ENCODE assay signal across 9 mouse cellular contexts in genomic region chr5:39437463-39438201, GRCm38 (mm10).
DNase-seq lines count a peak whose midpoint lies in the region; TF ChIP-seq lines count a peak whose summit lies in the region.
"Had no signal": no experiment of that assay in that cellular context is flagged by ENCODE, and none has a peak within 500 bp of the region (broad histone marks: within the 10 kb centered on the region; RNA-seq: fewer than 3 reads in every experiment).

No protein-coding gene starts in this region.

- TF ChIP-seq POLR2A in brain, embryonic 14.5 days (IDR thresholded peaks at IDR 0.05; ENCODE audit: borderline replicate concordance, extremely low read depth, insufficient read depth, insufficient read length, poor library complexity, severe bottlenecking), result no peak
- TF ChIP-seq POLR2A in lung, adult 2 months (IDR thresholded peaks at IDR 0.05; ENCODE audit: borderline replicate concordance, extremely low read depth, low read depth, low read length), result no peak

- TF ChIP-seq CTCF in brain, embryonic 14.5 days (IDR thresholded peaks at IDR 0.05; ENCODE audit: borderline replicate concordance, extremely low read depth, insufficient read depth, insufficient read length), result no peak
- TF ChIP-seq CTCF in lung, adult 2 months (IDR thresholded peaks at IDR 0.05; ENCODE audit: insufficient read depth, low read length), result no peak

- no peak overlapping the region for H3K4me3 ChIP-seq in lung, adult 2 months (replicated peaks; ENCODE audit: extremely low read depth, low read depth, low read length)
- H3K4me3 ChIP-seq: limb, embryonic 15.5 days had no signal

- H3K4me1 ChIP-seq in lung, adult 2 months (ENCODE audit: control insufficient read depth, insufficient read depth, low read length), result peaks cover 6% of the 10 kb centered on the region; the same call in 1 of the 2 replicates
- H3K4me1 ChIP-seq: limb, embryonic 15.5 days had no signal

- DNase-seq in embryo, embryonic 10.5 days (ENCODE audit: low spot score), result peak; percentile 2
- DNase-seq in embryo, embryonic 10 days (ENCODE audit: low spot score), result no peak
- DNase-seq in brain, embryonic 14.5 days (ENCODE audit: low read depth), result peak; percentile 43
- peak; percentile 59 for DNase-seq in heart, postnatal 4 days
- peak; percentile 42 for DNase-seq in lung, adult 2 months
- no peak for DNase-seq in right cerebral cortex, postnatal 4 days
- DNase-seq in layer of hippocampus, adult 11-12 months (ENCODE audit: low spot score), result no peak
- no peak for DNase-seq in gastrocnemius, adult 8-10 months (ENCODE audit: low spot score in 2 of 2)

- WGBS in lung, adult 2 months, result 8% methylated on average over 4 of the region's 4 CpGs

Comparison
In these comparisons a context has a peak if more than half of its experiments do, and no peak if none do; other contexts are left out.
1. DNase-seq: peak in embryo, embryonic 10.5 days (single experiment), brain, embryonic 14.5 days (single experiment), heart, postnatal 4 days (single experiment) and lung, adult 2 months (single experiment); none in embryo, embryonic 10 days (single experiment), right cerebral cortex, postnatal 4 days (single experiment), layer of hippocampus, adult 11-12 months (single experiment) and gastrocnemius, adult 8-10 months (0 of 2).